Mouse (Mus musculus): ENCODE measurements around the gene Prima1. TPM values are rescaled to one million over a fixed set of nuclear protein-coding genes. Genes with fewer than 3 reads are reported as not detected.

The Prima1 gene
- polyA plus RNA-seq, 1 experiment from 2014 or later: 0.13 TPM

- H3K36me3 ChIP-seq (ENCODE audit: insufficient read depth, low read length): no peaks in the 10 kb centered on the region
- H3K4me1 ChIP-seq (ENCODE audit: insufficient read depth, low read depth, low read length): no peaks in the 10 kb centered on the region
- no peaks in the 10 kb centered on the region for H3K27me3 ChIP-seq (replicated peaks; ENCODE audit: insufficient read depth, low read length)
- no peak overlapping the region for H3K4me2 ChIP-seq (replicated peaks; ENCODE audit: low read depth, low read length)
- 67% methylated on average over 4 of the region's 4 CpGs for WGBS
- H3K4me3 ChIP-seq (ENCODE audit: low read depth, low read length): no peak overlapping the region
- TF ChIP-seq CTCF (IDR thresholded peaks at IDR 0.05) (no peak), EP300 (IDR thresholded peaks at IDR 0.05) (no peak)
- no peak overlapping the region for H3K9ac ChIP-seq (replicated peaks; ENCODE audit: low read depth)
- no peaks in the 10 kb centered on the region for H3K9me3 ChIP-seq (ENCODE audit: low read length)
- no peak for ATAC-seq
- no peak overlapping the region for H3K27ac ChIP-seq (ENCODE audit: low read length)
- DNase-seq (ENCODE audit: low spot score): no peak
These were observed 34.5 kb upstream of the Prima1 start for GRCm38 (mm10) chr12:103276422-103276821.

- 80% methylated on average over 2 of the region's 2 CpGs for WGBS
- no peak for TF ChIP-seq CTCF (IDR thresholded peaks at IDR 0.05)
- TF ChIP-seq EP300 (IDR thresholded peaks at IDR 0.05): no peak
- no peak for DNase-seq (ENCODE audit: low spot score)
- ATAC-seq: no peak
- Histone ChIP-seq H3K27me3 (replicated peaks; ENCODE audit: insufficient read depth, low read length) (no peaks in the 10 kb centered on the region), H3K36me3 (ENCODE audit: insufficient read depth, low read length) (no peaks in the 10 kb centered on the region), H3K4me1 (ENCODE audit: insufficient read depth, low read depth, low read length) (no peaks in the 10 kb centered on the region), H3K4me2 (replicated peaks; ENCODE audit: low read depth, low read length) (no peak overlapping the region), H3K9me3 (ENCODE audit: low read length) (no peaks in the 10 kb centered on the region), H3K4me3 (ENCODE audit: low read depth, low read length) (no peak overlapping the region), H3K9ac (replicated peaks; ENCODE audit: low read depth) (no peak overlapping the region), H3K27ac (ENCODE audit: low read length) (no peak overlapping the region)
These were observed 31.8 kb upstream of the Prima1 start for GRCm38 (mm10) chr12:103273732-103274131.

- H3K36me3 ChIP-seq (ENCODE audit: insufficient read depth, low read length): no peaks in the 10 kb centered on the region
- no peak overlapping the region for H3K27ac ChIP-seq (ENCODE audit: low read length)
- no peak overlapping the region for H3K9ac ChIP-seq (replicated peaks; ENCODE audit: low read depth)
- DNase-seq (ENCODE audit: low spot score) (no peak), ATAC-seq (no peak)
- H3K27me3 ChIP-seq (replicated peaks; ENCODE audit: insufficient read depth, low read length): no peaks in the 10 kb centered on the region
- H3K4me2 ChIP-seq (replicated peaks; ENCODE audit: low read depth, low read length): no peak overlapping the region
- no peaks in the 10 kb centered on the region for H3K9me3 ChIP-seq (ENCODE audit: low read length)
- H3K4me1 ChIP-seq (ENCODE audit: insufficient read depth, low read depth, low read length): no peaks in the 10 kb centered on the region
- H3K4me3 ChIP-seq (ENCODE audit: low read depth, low read length): no peak overlapping the region
- no peak for TF ChIP-seq CTCF (IDR thresholded peaks at IDR 0.05)
- no peak for TF ChIP-seq EP300 (IDR thresholded peaks at IDR 0.05)
- WGBS: 58% methylated on average over 6 of the region's 6 CpGs
These were observed 31.1 kb upstream of the Prima1 start for GRCm38 (mm10) chr12:103273051-103273450.

GRCm38 (mm10) chr12:103272176-103272575 is 30.2 kb upstream of the Prima1 start:
- Histone ChIP-seq H3K27ac (ENCODE audit: low read length) (no peak overlapping the region), H3K36me3 (ENCODE audit: insufficient read depth, low read length) (no peaks in the 10 kb centered on the region), H3K27me3 (replicated peaks; ENCODE audit: insufficient read depth, low read length) (no peaks in the 10 kb centered on the region), H3K9me3 (ENCODE audit: low read length) (no peaks in the 10 kb centered on the region), H3K9ac (replicated peaks; ENCODE audit: low read depth) (no peak overlapping the region), H3K4me1 (ENCODE audit: insufficient read depth, low read depth, low read length) (no peaks in the 10 kb centered on the region), H3K4me3 (ENCODE audit: low read depth, low read length) (no peak overlapping the region), H3K4me2 (replicated peaks; ENCODE audit: low read depth, low read length) (no peak overlapping the region)
- WGBS: 77% methylated on average over 3 of the region's 3 CpGs
- TF ChIP-seq EP300 (IDR thresholded peaks at IDR 0.05): no peak
- TF ChIP-seq CTCF (IDR thresholded peaks at IDR 0.05): no peak
- DNase-seq (ENCODE audit: low spot score) (no peak), ATAC-seq (no peak)

- Histone ChIP-seq H3K9ac (replicated peaks; ENCODE audit: low read depth) (no peak overlapping the region), H3K9me3 (ENCODE audit: low read length) (no peaks in the 10 kb centered on the region), H3K27ac (ENCODE audit: low read length) (no peak overlapping the region), H3K36me3 (ENCODE audit: insufficient read depth, low read length) (no peaks in the 10 kb centered on the region), H3K4me1 (ENCODE audit: insufficient read depth, low read depth, low read length) (no peaks in the 10 kb centered on the region), H3K4me3 (ENCODE audit: low read depth, low read length) (no peak overlapping the region), H3K27me3 (replicated peaks; ENCODE audit: insufficient read depth, low read length) (no peaks in the 10 kb centered on the region), H3K4me2 (replicated peaks; ENCODE audit: low read depth, low read length) (no peak overlapping the region)
- DNase-seq (ENCODE audit: low spot score): no peak
- WGBS: 25% methylated on average over 3 of the region's 3 CpGs
- ATAC-seq: no peak
- TF ChIP-seq EP300 (IDR thresholded peaks at IDR 0.05): no peak
- no peak for TF ChIP-seq CTCF (IDR thresholded peaks at IDR 0.05)
These were observed 24.7 kb upstream of the Prima1 start for GRCm38 (mm10) chr12:103266605-103267004.

GRCm38 (mm10) chr12:103262017-103262865 is 20.3 kb upstream of the Prima1 start:
- no peak for ATAC-seq
- DNase-seq (ENCODE audit: low spot score): peak; percentile 13
- TF ChIP-seq EP300 (IDR thresholded peaks at IDR 0.05) (no peak), CTCF (IDR thresholded peaks at IDR 0.05) (peak; percentile 63)
- WGBS: 62% methylated on average over 13 of the region's 13 CpGs
- Histone ChIP-seq H3K36me3 (ENCODE audit: insufficient read depth, low read length) (no peaks in the 10 kb centered on the region), H3K9ac (replicated peaks; ENCODE audit: low read depth) (no peak overlapping the region), H3K4me2 (replicated peaks; ENCODE audit: low read depth, low read length) (no peak overlapping the region), H3K27ac (ENCODE audit: low read length) (no peak overlapping the region), H3K27me3 (replicated peaks; ENCODE audit: insufficient read depth, low read length) (no peaks in the 10 kb centered on the region), H3K9me3 (ENCODE audit: low read length) (no peaks in the 10 kb centered on the region), H3K4me1 (ENCODE audit: insufficient read depth, low read depth, low read length) (no peaks in the 10 kb centered on the region), H3K4me3 (ENCODE audit: low read depth, low read length) (no peak overlapping the region)

All from lung, postnatal 0 days (tissue).